In genomic region chr10:4028851-4029442, GRCm38 (mm10) we compare ENCODE assay signal across 11 mouse cellular contexts. TPM values are rescaled to one million over a fixed set of nuclear protein-coding genes. Genes with fewer than 3 reads are reported as not detected.
DNase-seq lines count a peak whose midpoint lies in the region; ATAC-seq and TF ChIP-seq lines count a peak whose summit lies in the region.
"Had no signal": no experiment of that assay in that cellular context is flagged by ENCODE, and none has a peak within 500 bp of the region (broad histone marks: within the 10 kb centered on the region; RNA-seq: fewer than 3 reads in every experiment).

No protein-coding gene starts in this region.

- WGBS in lung, embryonic 14.5 days, result 35% methylated on average over 15 of the region's 15 CpGs

- DNase-seq in adrenal gland, postnatal 10 days, result peak; percentile 21
- DNase-seq in adrenal gland, postnatal 36 days, result no peak
- DNase-seq in urinary bladder, postnatal 14 days (ENCODE audit: low spot score), result peak; percentile 58
- no peak for DNase-seq in urinary bladder, postnatal 10 days (ENCODE audit: low spot score)
- DNase-seq in lung, embryonic 14.5 days, result peak; percentile 86
- DNase-seq in urinary bladder, postnatal 36 days (ENCODE audit: low spot score in 2 of 2), result peak; percentile 39 to 64
- no peak for DNase-seq in cerebellum, adult 9-10 months
- no peak for DNase-seq in cerebellum, postnatal 10 days
- DNase-seq: kidney, postnatal 36 days; left cerebral cortex, postnatal 4 days had no signal

- H3K27ac ChIP-seq in lung, embryonic 14.5 days (ENCODE audit: low read depth), result peak overlapping the region; percentile 54; the same call in 1 of the 2 replicates
- H3K27ac ChIP-seq: macrophage had no signal

- TF ChIP-seq CTCF in lung, embryonic 14.5 days (IDR thresholded peaks at IDR 0.05; ENCODE audit: low read depth), result no peak

- H3K4me1 ChIP-seq in lung, embryonic 14.5 days (ENCODE audit: insufficient read depth), result peaks cover 10% of the 10 kb centered on the region; the same call in 1 of the 2 replicates

- no peaks in the 10 kb centered on the region for H3K9me3 ChIP-seq in lung, embryonic 14.5 days (ENCODE audit: low read depth, low read length)

- peaks cover 26% of the 10 kb centered on the region for H3K36me3 ChIP-seq in lung, embryonic 14.5 days (ENCODE audit: insufficient read depth)

- H3K4me2 ChIP-seq in lung, embryonic 14.5 days, result no peak overlapping the region

- H3K27me3 ChIP-seq in lung, embryonic 14.5 days (ENCODE audit: insufficient read depth, low read length), result no peaks in the 10 kb centered on the region

- peak; percentile 89 for ATAC-seq in lung, embryonic 14.5 days (ENCODE audit: insufficient read depth)

- no peak overlapping the region for H3K9ac ChIP-seq in lung, embryonic 14.5 days

- H3K4me3 ChIP-seq in lung, embryonic 14.5 days (ENCODE audit: low read depth, low read length), result no peak overlapping the region

RNA-seq across cellular contexts. Expression of gene Mthfd1l, which starts 56.0 kb away (rescaled TPM):
- total RNA-seq in adrenal gland, postnatal 10 days (2021), result 10 to 100 TPM; 10.4 to 10.5 TPM
- total RNA-seq in adrenal gland, postnatal 36 days (2021), result 10 to 100 TPM in 1 of 2 experiments, 1 to 10 TPM in 1; 5.6 to 10.1 TPM
- polyA plus RNA-seq in lung, embryonic 14.5 days (2014; fragmentation: Nextera tagmentation; extraction: Ambion mirVana), result 20.6 and 21.7 TPM in 2 replicates

Comparison
In these comparisons a context has a peak if more than half of its experiments do, and no peak if none do; other contexts are left out.
1. DNase-seq: peak in adrenal gland, postnatal 10 days (single experiment), urinary bladder, postnatal 14 days (single experiment), lung, embryonic 14.5 days (single experiment) and urinary bladder, postnatal 36 days (2 of 2); none in adrenal gland, postnatal 36 days (0 of 2), urinary bladder, postnatal 10 days (single experiment), cerebellum, adult 9-10 months (single experiment) and cerebellum, postnatal 10 days (0 of 2).